ENCODE assay signal across 8 mouse cellular contexts in the genomic region with DNA sequence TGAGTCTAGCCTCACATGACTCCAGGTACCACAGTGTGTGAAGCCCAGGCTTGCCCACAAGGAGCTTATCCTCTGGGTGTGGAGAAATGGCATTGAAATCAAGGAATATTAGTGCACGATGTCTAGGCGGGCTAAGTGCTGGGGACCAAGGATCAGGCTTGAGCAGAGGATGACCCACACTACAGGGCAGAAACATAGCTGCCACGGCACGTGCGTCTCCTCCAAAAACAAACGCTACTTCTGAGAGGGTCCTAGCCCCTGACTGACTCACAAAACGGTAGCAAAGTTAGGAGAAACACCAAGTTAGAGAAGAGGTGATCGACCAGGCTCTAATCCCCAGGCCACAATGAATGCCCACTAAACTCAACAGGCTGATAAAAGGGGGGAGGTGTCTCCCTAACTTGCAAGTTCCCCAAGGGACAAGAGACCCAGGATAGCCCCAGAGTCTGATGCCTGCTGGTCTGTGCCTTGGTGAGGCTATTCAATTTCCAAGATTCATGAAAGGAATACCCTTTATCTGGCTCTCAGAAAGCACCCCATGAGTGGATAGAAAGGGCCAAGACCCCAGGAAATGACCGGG. TPM values are rescaled to one million over a fixed set of nuclear protein-coding genes. Genes with fewer than 3 reads are reported as not detected.
A peak's percentile ranks its signal among the peaks of the same experiment; 100 is the strongest.
DNase-seq lines count a peak whose midpoint lies in the region; ATAC-seq and TF ChIP-seq lines count a peak whose summit lies in the region.

No protein-coding gene starts in this region.

- 0 out of 2 replicates have a peak, but pooled peaks have one; percentile 1 for ATAC-seq in forebrain, embryonic 14.5 days
- ATAC-seq in liver, embryonic 15.5 days (ENCODE audit: insufficient read depth), result no peak

- no peak for TF ChIP-seq EP300 in heart, adult 2 months (IDR thresholded peaks at IDR 0.05; ENCODE audit: insufficient read depth, low read depth, low read length)

- H3K27ac ChIP-seq in heart, adult 2 months, result no peak overlapping the region
- H3K27ac ChIP-seq in forebrain, embryonic 14.5 days (ENCODE audit: low read depth, low read length), result peak overlapping the region; percentile 49; the same call in 1 of the 2 replicates
- H3K27ac ChIP-seq in liver, embryonic 15.5 days (replicated peaks), result no peak overlapping the region; the same call in 1 of the 2 replicates

- H3K4me3 ChIP-seq in heart, adult 2 months, result peak overlapping the region; percentile 53
- peak overlapping the region; percentile 37 for H3K4me3 ChIP-seq in C2C12 (ENCODE audit: insufficient read depth, poor library complexity, severe bottlenecking)
- peak overlapping the region; percentile 52 for H3K4me3 ChIP-seq in forebrain, embryonic 14.5 days (ENCODE audit: low read depth, low read length)
- H3K4me3 ChIP-seq in liver, embryonic 15.5 days (replicated peaks), result peak overlapping the region; percentile 61

- no peak for TF ChIP-seq CTCF in heart, adult 2 months (IDR thresholded peaks at IDR 0.05)
- TF ChIP-seq CTCF in C2C12 (IDR thresholded peaks at IDR 0.05; ENCODE audit: control insufficient read depth, insufficient read depth, insufficient read length), result no peak

- WGBS in heart, adult 2 months, result 59% methylated on average over 9 of the region's 9 CpGs
- 27% methylated on average over 9 of the region's 9 CpGs for WGBS in forebrain, embryonic 14.5 days
- 23% methylated on average over 9 of the region's 9 CpGs for WGBS in liver, embryonic 15.5 days (ENCODE audit: insufficient replicate concordance)

- no peaks in the 10 kb centered on the region for H3K9me3 ChIP-seq in forebrain, embryonic 14.5 days (replicated peaks; ENCODE audit: control insufficient read depth, low read length)
- no peaks in the 10 kb centered on the region for H3K9me3 ChIP-seq in liver, embryonic 15.5 days (replicated peaks)

- H3K9ac ChIP-seq in heart, adult 2 months (ENCODE audit: low read depth, low read length), result no peak overlapping the region
- peak overlapping the region; percentile 87 for H3K9ac ChIP-seq in forebrain, embryonic 14.5 days (ENCODE audit: low read length)
- peak overlapping the region; percentile 56 for H3K9ac ChIP-seq in liver, embryonic 15.5 days

- H3K4me1 ChIP-seq in heart, adult 2 months (ENCODE audit: control insufficient read depth, insufficient read depth, low read length), result no peaks in the 10 kb centered on the region
- peaks cover 7% of the 10 kb centered on the region; the same call in 1 of the 2 replicates for H3K4me1 ChIP-seq in forebrain, embryonic 14.5 days (ENCODE audit: control insufficient read depth, insufficient read depth, low read length)
- H3K4me1 ChIP-seq in liver, embryonic 15.5 days (replicated peaks), result peaks cover 35% of the 10 kb centered on the region

- no peak for DNase-seq in heart, adult 2 months
- no peak for DNase-seq in heart, adult 8-10 months (ENCODE audit: low spot score)
- DNase-seq in forebrain, embryonic 14.5 days (ENCODE audit: low spot score), result no peak
- DNase-seq in adipocyte (ENCODE audit: low spot score), result no peak
- DNase-seq in adrenal gland, postnatal 4 days (ENCODE audit: low spot score in 2 of 2), result no peak
- DNase-seq in left cerebral cortex, postnatal 4 days, result no peak

- H3K36me3 ChIP-seq in heart, adult 2 months (ENCODE audit: control insufficient read depth, insufficient read depth, low read length), result no peaks in the 10 kb centered on the region
- H3K36me3 ChIP-seq in C2C12 (ENCODE audit: control insufficient read depth, insufficient read depth), result no peaks in the 10 kb centered on the region
- no peaks in the 10 kb centered on the region for H3K36me3 ChIP-seq in forebrain, embryonic 14.5 days (ENCODE audit: control insufficient read depth, insufficient read depth, low read length)
- no peaks in the 10 kb centered on the region for H3K36me3 ChIP-seq in liver, embryonic 15.5 days (replicated peaks)

- H3K79me3 ChIP-seq in C2C12 (ENCODE audit: low read depth), result no peaks in the 10 kb centered on the region

- peak overlapping the region; percentile 74 for H3ac ChIP-seq in C2C12 (ENCODE audit: control insufficient read depth, insufficient read length, low read depth)

- H3K79me2 ChIP-seq in heart, adult 2 months (replicated peaks; ENCODE audit: control insufficient read depth, insufficient read depth, low read length), result no peaks in the 10 kb centered on the region
- no peaks in the 10 kb centered on the region for H3K79me2 ChIP-seq in C2C12 (ENCODE audit: control insufficient read depth, insufficient read depth)

- H3K4me2 ChIP-seq in forebrain, embryonic 14.5 days (ENCODE audit: low read length), result peak overlapping the region; percentile 81
- peak overlapping the region; percentile 84 for H3K4me2 ChIP-seq in liver, embryonic 15.5 days

- intact Hi-C loops in heart, adult 2 months (cut with DNase I), result loop anchor here (5.0 kb wide), 1 partner anchor 202 kb away; no protein-coding TSS in a partner anchor
- intact Hi-C loops in left cerebral cortex, postnatal 4 days (cut with DNase I), result no loop called here

- H3K27me3 ChIP-seq in heart, adult 2 months (ENCODE audit: control insufficient read depth, insufficient read depth, low read length), result no peaks in the 10 kb centered on the region
- H3K27me3 ChIP-seq in C2C12 (ENCODE audit: control insufficient read depth, insufficient read depth, insufficient read length), result no peaks in the 10 kb centered on the region
- no peaks in the 10 kb centered on the region for H3K27me3 ChIP-seq in forebrain, embryonic 14.5 days (replicated peaks; ENCODE audit: control insufficient read depth, insufficient read depth, low read length)
- H3K27me3 ChIP-seq in liver, embryonic 15.5 days, result no peaks in the 10 kb centered on the region

- TF ChIP-seq POLR2A in heart, adult 2 months (IDR thresholded peaks at IDR 0.05; ENCODE audit: insufficient read depth, low read depth, low read length), result no peak

TF ChIP-seq in C2C12, 6 proteins besides CTCF, POLR2A, EP300 and RAD21:
- TF ChIP-seq MYOG (IDR thresholded peaks at IDR 0.05; ENCODE audit: control insufficient read depth, extremely low read depth, insufficient read length) (no peak), USF1 (IDR thresholded peaks at IDR 0.05; ENCODE audit: low read depth) (no peak), MYOD1 (IDR thresholded peaks at IDR 0.05; ENCODE audit: control insufficient read depth, insufficient read length, low read depth) (no peak), CEBPB (IDR thresholded peaks at IDR 0.05; ENCODE audit: low read depth) (no peak), MAX (IDR thresholded peaks at IDR 0.05) (no peak), FOSL1 (IDR thresholded peaks at IDR 0.05; ENCODE audit: insufficient read depth, low read length, poor library complexity, severe bottlenecking) (no peak)

RNA-seq across cellular contexts. Expression of gene Nme4, which starts 0.8 kb away (rescaled TPM):
- 1 to 10 TPM; 3.7 to 4.4 TPM for total RNA-seq in heart, adult 2 months (2021)
- polyA plus RNA-seq in heart, adult 2 months (2012; rRNA removed), result 13.8 and 21.4 TPM in 2 replicates
- total RNA-seq in heart, adult 8-10 months (2022), result 1 to 10 TPM; 5.0 to 7.6 (median 5.9) TPM
- polyA plus RNA-seq in C2C12 (2012; fragmentation: generic; extraction: Trizol), result 34.0 TPM
- polyA plus RNA-seq in forebrain, embryonic 14.5 days (2014; fragmentation: Nextera tagmentation; extraction: Ambion mirVana), result 31.3 and 40.0 TPM in 2 replicates
- polyA plus RNA-seq in liver, embryonic 15.5 days (2015; fragmentation: Nextera tagmentation; extraction: Ambion mirVana), result 34.6 and 35.5 TPM in 2 replicates
- total RNA-seq in adrenal gland, postnatal 4 days (2021), result 10 to 100 TPM; 13.4 to 14.7 TPM
- total RNA-seq in left cerebral cortex, postnatal 4 days (2021), result 1 to 10 TPM; 8.9 to 9.6 TPM

RNA-seq across cellular contexts. Expression of gene Decr2, which starts 4.5 kb away (rescaled TPM):
- 1 to 10 TPM; 9.2 to 9.5 TPM for total RNA-seq in heart, adult 2 months (2021)
- polyA plus RNA-seq in heart, adult 2 months (2012; rRNA removed), result 13.9 and 23.3 TPM in 2 replicates
- 10 to 100 TPM; 10.2 to 11.2 (median 11.0) TPM for total RNA-seq in heart, adult 8-10 months (2022)
- 3.9 TPM for polyA plus RNA-seq in C2C12 (2012; fragmentation: generic; extraction: Trizol)
- 13.6 and 14.4 TPM in 2 replicates for polyA plus RNA-seq in forebrain, embryonic 14.5 days (2014; fragmentation: Nextera tagmentation; extraction: Ambion mirVana)
- polyA plus RNA-seq in liver, embryonic 15.5 days (2015; fragmentation: Nextera tagmentation; extraction: Ambion mirVana), result 14.7 and 17.2 TPM in 2 replicates
- 10 to 100 TPM; 22.7 to 33.3 TPM for total RNA-seq in adrenal gland, postnatal 4 days (2021)
- 10 to 100 TPM; 21.7 to 24.3 TPM for total RNA-seq in left cerebral cortex, postnatal 4 days (2021)

RNA-seq across cellular contexts. Expression of gene Tmem8, which starts 18.5 kb away (rescaled TPM):
- 1 to 10 TPM; 3.8 to 5.3 TPM for total RNA-seq in heart, adult 2 months (2021)
- polyA plus RNA-seq in heart, adult 2 months (2012; rRNA removed), result 10.5 and 11.6 TPM in 2 replicates
- 1 to 10 TPM; 6.0 to 7.0 (median 6.2) TPM for total RNA-seq in heart, adult 8-10 months (2022)
- 1.5 TPM for polyA plus RNA-seq in C2C12 (2012; fragmentation: generic; extraction: Trizol)
- polyA plus RNA-seq in forebrain, embryonic 14.5 days (2014; fragmentation: Nextera tagmentation; extraction: Ambion mirVana), result 1.5 and 1.9 TPM in 2 replicates
- 1.5 and 1.7 TPM in 2 replicates for polyA plus RNA-seq in liver, embryonic 15.5 days (2015; fragmentation: Nextera tagmentation; extraction: Ambion mirVana)
- total RNA-seq in adrenal gland, postnatal 4 days (2021), result 10 to 100 TPM in 1 of 2 experiments, 1 to 10 TPM in 1; 7.4 to 12.2 TPM
- 1 to 10 TPM; 7.0 to 7.7 TPM for total RNA-seq in left cerebral cortex, postnatal 4 days (2021)

RNA-seq across cellular contexts. Expression of gene Rab11fip3, which starts 25.3 kb away (rescaled TPM):
- 10 to 100 TPM; 29.7 to 30.5 TPM for total RNA-seq in heart, adult 2 months (2021)
- polyA plus RNA-seq in heart, adult 2 months (2012; rRNA removed), result 29.3 and 33.1 TPM in 2 replicates
- 10 to 100 TPM; 30.0 to 33.6 (median 32.2) TPM for total RNA-seq in heart, adult 8-10 months (2022)
- polyA plus RNA-seq in C2C12 (2012; fragmentation: generic; extraction: Trizol), result 15.2 TPM
- 15.2 and 20.5 TPM in 2 replicates for polyA plus RNA-seq in forebrain, embryonic 14.5 days (2014; fragmentation: Nextera tagmentation; extraction: Ambion mirVana)
- 2.1 and 2.3 TPM in 2 replicates for polyA plus RNA-seq in liver, embryonic 15.5 days (2015; fragmentation: Nextera tagmentation; extraction: Ambion mirVana)
- 10 to 100 TPM; 17.8 to 28.5 TPM for total RNA-seq in adrenal gland, postnatal 4 days (2021)
- total RNA-seq in left cerebral cortex, postnatal 4 days (2021), result 10 to 100 TPM; 79.6 to 82.5 TPM

RNA-seq across cellular contexts. Expression of gene Mrpl28, which starts 28.7 kb away (rescaled TPM):
- total RNA-seq in heart, adult 2 months (2021), result 100 to 1,000 TPM; 131 to 154 TPM
- polyA plus RNA-seq in heart, adult 2 months (2012; rRNA removed), result 131 and 156 TPM in 2 replicates
- total RNA-seq in heart, adult 8-10 months (2022), result 100 to 1,000 TPM; 160 to 201 (median 177) TPM
- polyA plus RNA-seq in C2C12 (2012; fragmentation: generic; extraction: Trizol), result 169 TPM
- polyA plus RNA-seq in forebrain, embryonic 14.5 days (2014; fragmentation: Nextera tagmentation; extraction: Ambion mirVana), result 242 and 250 TPM in 2 replicates
- polyA plus RNA-seq in liver, embryonic 15.5 days (2015; fragmentation: Nextera tagmentation; extraction: Ambion mirVana), result 120 and 124 TPM in 2 replicates
- 10 to 100 TPM; 78.4 to 91.8 TPM for total RNA-seq in adrenal gland, postnatal 4 days (2021)
- total RNA-seq in left cerebral cortex, postnatal 4 days (2021), result 10 to 100 TPM; 74.2 to 80.5 TPM
